Mouse (Mus musculus) heart, embryonic 13.5 days (tissue): Measurements from ENCODE around the gene Gm49337. TPM values are rescaled to one million over a fixed set of nuclear protein-coding genes. Genes with fewer than 3 reads are reported as not detected.
"Not testable (repeated sequence)": the region's sequence is repeated elsewhere in the genome, so short reads cannot be mapped to it uniquely, and the experiment has no call there.

ENCODE experiments used
- ATAC-seq: fragments of 200-750 bp; cut with Nextera tagmentation; 2 replicates; pipeline ENCODE4 v1.8.0; 2017; ENCODE audit warnings: moderate TSS enrichment; ENCODE audit not compliant: insufficient number of reproducible peaks, low FRiP score, low TSS enrichment; ENCODE audit errors: extremely low read depth
- H3K27ac ChIP-seq: fragments of 300-500 bp; sonication (generic); replicated peaks from 2 replicates; pipeline ENCODE4 v1.5.1; 2015; ENCODE audit warnings: moderate library complexity, mild to moderate bottlenecking, inconsistent platforms
- H3K27me3 ChIP-seq: fragments of 300-500 bp; sonication (generic); replicated peaks from 2 replicates; pipeline ENCODE4 v1.6.1; 2015; ENCODE audit warnings: mild to moderate bottlenecking, inconsistent platforms
- H3K36me3 ChIP-seq: fragments of 300-500 bp; sonication (generic); 2 replicates; pipeline ENCODE4 v1.6.1; 2015; ENCODE audit warnings: mild to moderate bottlenecking, inconsistent platforms
- H3K4me1 ChIP-seq: fragments of 300-500 bp; sonication (generic); 2 replicates; pipeline ENCODE4 v1.6.1; 2015; ENCODE audit warnings: inconsistent platforms
- H3K4me2 ChIP-seq: fragments of 300-500 bp; sonication (generic); 2 replicates; pipeline ENCODE4 v1.6.1; 2015; ENCODE audit warnings: inconsistent platforms, mild to moderate bottlenecking, moderate library complexity
- H3K4me3 ChIP-seq: fragments of 300-500 bp; sonication (generic); 2 replicates; pipeline ENCODE4 v1.5.1; 2015; ENCODE audit warnings: moderate library complexity, mild to moderate bottlenecking, inconsistent platforms
- H3K9ac ChIP-seq: fragments of 300-500 bp; sonication (generic); 2 replicates; pipeline ENCODE4 v1.6.1; 2015; ENCODE audit warnings: inconsistent platforms, mild to moderate bottlenecking, moderate library complexity
- H3K9me3 ChIP-seq: fragments of 300-500 bp; sonication (generic); 2 replicates; pipeline ENCODE4 v1.6.1; 2016; ENCODE audit warnings: inconsistent platforms
- WGBS: fragments of 180-500 bp; shearing (Covaris S2); methylation state at CpG from one replicate; pipeline ENCODE4 v1.1.7; 2015; ENCODE audit warnings: mixed read lengths; 5-methylcytosine and 5-hydroxymethylcytosine counted together
- polyA plus RNA-seq: library from polyadenylated mRNA; unstranded; fragments of >200 nt; fragmentation: Nextera tagmentation; extraction: Ambion mirVana; gene quantifications from 2 replicates; pipeline ENCODE4 v1.2.1, GENCODE M21; 2015

The Gm49337 gene
- polyA plus RNA-seq, 1 experiment from 2014 or later: not detected

DNA sequence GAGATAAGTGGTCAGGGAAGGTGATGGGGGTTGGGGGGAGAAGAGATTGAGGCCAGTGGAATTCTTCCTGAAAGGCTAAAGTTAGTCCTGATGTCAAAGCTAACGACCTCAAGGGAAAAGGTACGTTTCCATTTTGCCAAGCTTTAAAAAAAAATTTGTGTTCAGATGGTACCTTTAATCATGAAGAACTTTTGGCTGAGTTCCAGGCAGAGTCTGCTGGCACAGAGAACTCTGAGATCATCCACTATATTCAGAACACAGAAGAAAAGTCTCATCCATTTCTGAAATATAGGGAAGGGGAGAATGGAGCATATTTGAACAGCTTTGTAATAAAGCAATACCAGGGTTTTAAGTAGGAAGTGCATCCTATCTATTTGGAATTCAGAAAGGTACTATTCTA is 43.9 kb downstream of the Gm49337 start:
- Histone ChIP-seq H3K9me3 (no peaks in the 10 kb centered on the region), H3K9ac (no peak overlapping the region; the same call in 1 of the 2 replicates), H3K4me2 (no peak overlapping the region), H3K36me3 (no peaks in the 10 kb centered on the region), H3K27ac (peak overlapping the region; percentile 63), H3K4me1 (peaks cover 23% of the 10 kb centered on the region), H3K4me3 (no peak overlapping the region), H3K27me3 (no peaks in the 10 kb centered on the region)
- WGBS: 11% methylated on average over 2 of the region's 2 CpGs
- ATAC-seq: no peak

DNA sequence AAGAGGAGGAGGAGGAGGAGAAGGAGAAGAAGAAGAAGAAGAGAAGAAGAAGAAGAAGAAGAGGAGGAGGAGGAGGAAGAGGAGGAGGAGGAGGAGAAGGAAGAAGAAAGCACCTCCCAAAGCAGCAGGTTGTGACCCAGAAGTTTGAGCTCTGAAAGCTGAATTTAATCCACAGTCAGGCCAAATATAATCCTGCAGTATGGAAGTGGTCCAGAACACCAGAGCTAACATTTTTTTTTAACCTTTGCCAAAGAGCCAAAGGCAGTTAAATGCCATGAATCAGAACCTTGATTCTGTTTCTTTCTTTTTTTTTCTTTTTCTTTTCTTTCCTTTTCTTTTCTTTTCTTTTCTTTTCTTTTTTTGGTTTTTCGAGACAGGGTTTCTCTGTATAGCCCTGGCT is 44.5 kb downstream of the Gm49337 start:
- not testable (repeated sequence) for ATAC-seq, H3K27ac ChIP-seq, H3K9me3 ChIP-seq, H3K27me3 ChIP-seq, H3K36me3 ChIP-seq, H3K4me2 ChIP-seq, H3K9ac ChIP-seq, H3K4me3 ChIP-seq
- peaks cover 23% of the 10 kb centered on the region for H3K4me1 ChIP-seq
- WGBS: 83% methylated on average over 1 of the region's 1 CpGs

- Histone ChIP-seq H3K4me2 (no peak overlapping the region), H3K36me3 (no peaks in the 10 kb centered on the region), H3K9ac (no peak overlapping the region), H3K27me3 (no peaks in the 10 kb centered on the region), H3K27ac (0 out of 2 replicates have a peak overlapping the region, but pooled peaks have one; percentile 2), H3K9me3 (no peaks in the 10 kb centered on the region), H3K4me1 (peaks cover 27% of the 10 kb centered on the region), H3K4me3 (no peak overlapping the region)
- ATAC-seq: no peak
- WGBS: 79% methylated on average over 1 of the region's 1 CpGs
Observed at GRCm38 (mm10) chr4:116219056-116219455, 45.9 kb downstream of the Gm49337 start.

GRCm38 (mm10) chr4:116220071-116220650 is 47.0 kb downstream of the Gm49337 start:
- no peak for ATAC-seq
- Histone ChIP-seq H3K4me1 (peaks cover 27% of the 10 kb centered on the region), H3K36me3 (no peaks in the 10 kb centered on the region), H3K4me3 (peak overlapping the region; percentile 71), H3K27ac (peak overlapping the region; percentile 99), H3K27me3 (no peaks in the 10 kb centered on the region), H3K9me3 (no peaks in the 10 kb centered on the region), H3K4me2 (peak overlapping the region; percentile 75), H3K9ac (peak overlapping the region; percentile 91)
- WGBS: 16% methylated on average over 6 of the region's 6 CpGs

- Histone ChIP-seq H3K27me3 (no peaks in the 10 kb centered on the region), H3K27ac (peak overlapping the region; percentile 99), H3K4me2 (peak overlapping the region; percentile 75), H3K4me3 (peak overlapping the region; percentile 71), H3K9ac (peak overlapping the region; percentile 91), H3K4me1 (peaks cover 27% of the 10 kb centered on the region), H3K36me3 (no peaks in the 10 kb centered on the region), H3K9me3 (no peaks in the 10 kb centered on the region)
- no peak; the same call in 1 of the 2 replicates for ATAC-seq
- WGBS: 1% methylated on average over 26 of the region's 26 CpGs
Observed at GRCm38 (mm10) chr4:116220780-116221139, 47.6 kb downstream of the Gm49337 start.

- Histone ChIP-seq H3K27me3 (no peaks in the 10 kb centered on the region), H3K4me1 (peaks cover 25% of the 10 kb centered on the region), H3K4me3 (peak within 1 kb of the TSS; percentile 71), H3K36me3 (no peaks in the 10 kb centered on the region), H3K9me3 (no peaks in the 10 kb centered on the region), H3K4me2 (peak within 1 kb of the TSS; percentile 75), H3K9ac (peak within 1 kb of the TSS; percentile 95), H3K27ac (peak within 1 kb of the TSS; percentile 99)
- peak; percentile 100 for ATAC-seq
- under 1% methylated on average over 53 of the region's 53 CpGs for WGBS
Observed at GRCm38 (mm10) chr4:116221140-116221851, 48.1 kb downstream of the Gm49337 start, which contains the start of gene Pik3r3. Gene Pik3r3 (plus strand): TSS chr4:116221618.

DNA sequence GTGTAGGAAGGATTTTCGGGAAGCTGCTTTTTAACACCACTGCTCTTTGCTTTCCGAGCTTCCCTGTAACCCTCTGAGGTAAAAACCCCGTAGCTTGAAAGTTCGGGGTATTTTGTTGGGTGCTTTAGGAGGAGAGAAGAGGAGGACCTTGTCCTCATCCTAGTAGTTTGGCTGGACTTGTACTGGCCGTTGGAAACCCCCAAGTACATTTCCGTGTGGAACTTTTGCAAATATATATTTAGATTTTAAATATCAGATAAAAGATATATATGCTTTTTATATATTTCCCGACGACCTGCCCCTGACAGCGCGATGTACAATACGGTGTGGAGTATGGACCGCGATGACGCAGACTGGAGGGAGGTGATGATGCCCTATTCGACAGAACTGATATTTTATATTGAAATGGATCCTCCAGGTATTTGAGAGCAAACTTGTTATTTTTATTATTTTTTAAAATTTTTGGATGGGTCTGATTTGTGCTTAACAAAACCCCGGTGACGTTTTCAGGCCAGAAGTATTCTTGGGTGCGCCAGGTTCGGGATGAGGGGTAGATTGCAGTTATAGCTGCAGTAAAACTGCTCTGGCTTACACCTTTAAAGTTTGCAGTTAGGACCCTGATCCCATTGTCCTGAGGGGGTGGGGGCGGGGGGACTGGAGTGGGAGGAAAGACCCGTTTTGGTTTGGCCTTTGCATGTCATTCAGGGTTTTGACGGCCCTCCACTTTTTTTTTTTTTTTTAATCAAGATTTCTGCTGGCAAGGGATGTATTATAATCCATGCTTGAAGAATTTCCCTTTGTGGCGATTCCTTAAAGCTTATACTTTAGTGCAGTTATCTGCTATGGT is 49.0 kb downstream of the Gm49337 start:
- Histone ChIP-seq H3K9ac (peak overlapping the region; percentile 95), H3K27ac (peak overlapping the region; percentile 99), H3K36me3 (no peaks in the 10 kb centered on the region), H3K27me3 (no peaks in the 10 kb centered on the region), H3K4me1 (peaks cover 16% of the 10 kb centered on the region), H3K4me2 (peak overlapping the region; percentile 75), H3K9me3 (no peaks in the 10 kb centered on the region), H3K4me3 (peak overlapping the region; percentile 71)
- ATAC-seq: no peak
- under 1% methylated on average over 23 of the region's 23 CpGs for WGBS

DNA sequence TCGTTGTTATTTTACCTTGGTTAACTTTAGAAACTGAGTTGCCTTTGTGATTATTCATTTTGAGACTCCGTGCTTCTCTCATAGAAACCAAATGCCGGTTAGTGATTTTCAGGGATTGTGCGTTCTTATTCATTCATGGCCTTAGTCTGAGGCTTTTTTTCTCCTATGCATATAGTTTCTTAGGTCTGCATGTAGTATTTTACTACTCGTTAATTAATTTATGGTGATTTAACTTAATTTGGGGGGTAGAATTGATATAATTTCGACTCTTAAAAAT is 49.6 kb downstream of the Gm49337 start:
- peak overlapping the region; percentile 71 for H3K4me3 ChIP-seq
- 9% methylated on average over 6 of the region's 6 CpGs for WGBS
- H3K27me3 ChIP-seq: no peaks in the 10 kb centered on the region
- no peaks in the 10 kb centered on the region for H3K9me3 ChIP-seq
- no peaks in the 10 kb centered on the region for H3K36me3 ChIP-seq
- H3K9ac ChIP-seq: peak overlapping the region; percentile 95
- peak overlapping the region; percentile 99 for H3K27ac ChIP-seq
- peaks cover 16% of the 10 kb centered on the region for H3K4me1 ChIP-seq
- peak overlapping the region; percentile 75 for H3K4me2 ChIP-seq
- ATAC-seq: no peak

DNA sequence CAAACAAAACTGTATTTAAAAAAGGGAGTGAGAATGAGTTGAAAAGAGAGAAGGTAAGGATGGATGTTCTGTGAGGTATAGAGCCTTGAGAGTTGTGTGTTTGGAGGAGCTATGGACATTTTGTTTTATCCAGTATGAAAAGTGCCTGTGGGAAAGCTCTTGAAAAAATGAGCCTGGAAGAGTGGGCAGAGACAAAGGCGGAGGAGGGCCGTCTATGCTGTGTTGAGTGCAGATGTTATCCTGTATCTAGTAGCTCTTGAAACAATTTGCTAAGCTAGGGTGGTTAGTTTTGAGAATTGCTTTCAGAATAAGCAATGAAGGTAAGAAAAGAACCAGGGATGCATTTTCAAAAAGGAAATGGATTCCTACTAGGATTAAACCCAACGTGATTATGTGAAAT is 70.2 kb downstream of the Gm49337 start:
- ATAC-seq: no peak
- Histone ChIP-seq H3K4me2 (no peak overlapping the region), H3K27ac (no peak overlapping the region), H3K4me3 (no peak overlapping the region), H3K27me3 (no peaks in the 10 kb centered on the region), H3K36me3 (peaks cover 11% of the 10 kb centered on the region), H3K9ac (no peak overlapping the region), H3K9me3 (no peaks in the 10 kb centered on the region), H3K4me1 (no peaks in the 10 kb centered on the region)
- WGBS: 71% methylated on average over 3 of the region's 3 CpGs

- Histone ChIP-seq H3K9ac (no peak overlapping the region), H3K27me3 (no peaks in the 10 kb centered on the region), H3K27ac (no peak overlapping the region), H3K4me1 (no peaks in the 10 kb centered on the region), H3K9me3 (no peaks in the 10 kb centered on the region), H3K4me3 (no peak overlapping the region), H3K4me2 (no peak overlapping the region), H3K36me3 (peaks cover 9% of the 10 kb centered on the region)
- no peak for ATAC-seq
- WGBS: 77% methylated on average over 2 of the region's 2 CpGs
Observed at GRCm38 (mm10) chr4:116244240-116244639, 71.1 kb downstream of the Gm49337 start.

- not testable (repeated sequence) for ATAC-seq, H3K9ac ChIP-seq, H3K4me2 ChIP-seq, H3K36me3 ChIP-seq, H3K4me3 ChIP-seq, H3K4me1 ChIP-seq, H3K9me3 ChIP-seq, H3K27ac ChIP-seq, H3K27me3 ChIP-seq
- 41% methylated on average over 3 of the region's 3 CpGs for WGBS
Observed at GRCm38 (mm10) chr4:116245926-116246325, 72.7 kb downstream of the Gm49337 start.
